Mouse (Mus musculus) T-helper 1 cell (primary cell): Measurements from ENCODE around the gene Gm10282.

Experiments
- in situ Hi-C: fragments of 300-600 bp; cut with MboI, MseI; formaldehyde crosslinking; loops from one replicate; pipeline ENCODE4 v1.15.1; 2025; ENCODE audit warnings: high pct_unique_total_duplicates

Gene Gm10282

DNA sequence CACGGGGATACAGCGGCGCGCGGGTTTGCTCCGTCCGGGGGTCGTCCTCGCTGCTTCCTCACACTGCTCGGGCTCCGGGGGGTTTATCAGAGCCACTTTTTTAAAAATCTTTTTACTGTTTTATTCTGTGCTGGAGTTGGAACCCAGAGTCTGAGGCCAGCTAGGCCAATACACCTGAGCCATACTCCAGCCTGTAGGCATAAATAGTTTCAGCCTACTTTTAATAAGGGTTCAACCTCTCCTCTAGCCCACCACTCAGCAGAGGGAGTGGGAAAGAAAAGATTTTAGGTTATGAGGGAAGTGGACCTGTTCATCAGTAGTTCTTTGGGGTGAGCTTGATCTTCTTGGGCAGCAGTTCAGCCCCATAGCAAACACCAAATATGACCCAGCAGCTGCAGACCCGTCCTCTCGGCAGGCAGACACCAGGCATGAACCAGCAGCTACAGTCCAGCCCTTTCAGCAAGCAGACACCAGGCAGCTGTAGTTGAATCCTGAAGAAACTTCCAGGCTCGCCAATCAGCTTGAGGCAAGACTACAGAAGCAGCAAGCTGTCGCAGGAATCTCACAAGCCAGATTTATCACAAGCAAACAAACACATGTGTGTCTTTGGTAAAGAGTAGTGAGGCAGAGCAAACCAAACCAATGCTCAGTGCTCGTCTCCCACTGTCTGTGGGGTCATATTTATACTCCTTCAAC lies at the start of gene Gm10282:
Gene Gm10282, minus strand, starts transcription at position 51 of the 696 bp plus-strand sequence.
- in situ Hi-C loops = no loop called here

DNA sequence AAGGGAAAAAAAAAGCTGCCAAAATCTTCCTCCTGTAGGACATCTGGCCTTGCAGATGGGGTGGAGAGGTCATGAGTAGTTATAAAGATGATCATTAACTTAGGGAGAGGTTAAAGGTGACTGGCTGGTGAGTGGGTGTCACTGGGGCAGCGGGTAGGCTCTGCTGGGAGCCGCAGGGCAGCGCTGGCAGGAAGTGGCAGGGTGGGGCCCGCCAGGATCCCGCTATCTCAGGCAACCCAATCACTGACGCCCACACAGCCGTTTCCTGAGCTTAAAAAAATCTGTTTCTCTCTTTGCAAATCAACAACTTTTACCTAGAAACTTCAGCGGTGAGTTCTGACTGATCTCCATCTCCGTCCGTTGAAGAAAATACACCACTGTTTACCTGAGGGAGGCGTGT lies 49.2 kb upstream of the Gm10282 start:
- in situ Hi-C loops = no loop called here

DNA sequence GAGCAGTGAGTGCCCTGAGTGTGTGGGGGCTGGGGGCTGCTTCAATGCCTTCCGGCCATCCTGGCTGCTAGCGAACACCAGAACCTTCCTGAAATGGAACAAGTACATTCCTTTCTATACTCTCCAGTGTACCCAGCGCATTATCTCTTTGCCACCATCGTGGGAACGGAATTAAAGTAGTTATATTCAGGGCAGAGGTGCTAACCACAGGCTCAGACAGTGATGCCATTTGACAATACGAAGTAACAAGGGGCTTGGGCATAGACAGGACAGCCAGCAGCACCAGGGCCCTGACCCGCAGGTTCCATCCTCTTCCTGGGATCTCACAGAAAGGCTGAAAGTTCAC lies 48.6 kb upstream of the Gm10282 start:
- in situ Hi-C loops = no loop called here

DNA sequence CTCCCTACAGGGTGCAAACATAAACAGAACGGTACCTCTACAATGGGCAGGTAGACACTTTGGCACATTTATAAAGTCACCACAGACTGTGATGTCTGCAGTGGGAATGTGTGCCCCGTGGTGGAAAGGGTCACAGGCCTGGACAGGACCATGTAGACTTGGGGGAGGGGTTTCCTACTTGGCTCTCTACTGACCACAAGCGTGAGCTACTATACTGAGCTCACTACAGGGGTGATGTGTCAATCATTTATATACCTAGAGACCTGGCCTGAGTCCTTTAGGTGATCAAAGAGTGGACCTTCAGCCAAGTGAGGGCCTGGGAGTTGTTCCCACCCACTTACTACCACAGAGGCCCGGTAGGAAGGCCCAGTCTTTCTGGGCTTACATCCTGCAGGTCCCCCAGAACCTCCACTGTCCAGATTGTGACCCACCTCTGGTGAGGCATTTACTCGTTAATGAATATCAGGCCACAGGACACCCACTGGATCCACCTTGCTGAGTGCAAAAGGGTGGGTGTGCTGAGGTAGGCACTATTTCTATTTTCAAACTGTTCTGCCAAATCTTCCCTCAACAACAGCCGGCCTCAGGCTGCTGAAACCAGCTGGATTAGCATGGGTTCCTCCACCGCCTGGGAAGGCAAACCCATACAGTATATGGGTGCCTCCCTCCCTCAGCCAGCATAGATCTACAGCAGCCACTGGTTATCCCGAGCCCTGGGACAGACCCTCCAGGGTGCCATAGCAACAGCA lies 48.1 kb upstream of the Gm10282 start:
- in situ Hi-C loops = no loop called here

DNA sequence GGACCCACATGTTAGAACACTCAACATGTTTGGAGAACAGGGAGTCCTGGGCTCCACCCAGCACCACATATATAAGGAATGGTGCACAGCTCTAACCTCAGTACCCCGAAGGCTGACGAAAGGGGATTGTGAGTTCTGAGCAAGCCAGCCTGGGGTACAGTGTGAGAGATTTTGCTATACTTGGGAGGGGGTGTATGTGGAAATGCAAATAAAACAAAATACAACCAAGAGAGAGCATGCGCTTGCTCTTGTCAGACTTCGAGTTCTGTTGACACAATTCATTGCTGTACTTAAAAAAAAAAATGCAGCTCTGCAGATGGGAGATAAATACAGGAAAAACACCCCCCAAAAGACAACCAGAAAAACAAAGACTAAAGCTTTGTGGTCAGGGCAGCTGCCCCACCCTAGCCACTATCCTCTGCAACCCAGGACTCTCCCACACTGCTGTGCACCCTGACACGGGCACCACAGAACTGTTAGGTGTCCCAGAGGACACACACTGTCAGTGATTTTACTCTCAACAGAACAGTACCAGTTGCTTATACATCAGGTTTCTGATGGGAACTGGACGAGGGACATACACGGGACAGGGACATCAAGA lies 46.4 kb upstream of the Gm10282 start:
- in situ Hi-C loops = no loop called here

DNA sequence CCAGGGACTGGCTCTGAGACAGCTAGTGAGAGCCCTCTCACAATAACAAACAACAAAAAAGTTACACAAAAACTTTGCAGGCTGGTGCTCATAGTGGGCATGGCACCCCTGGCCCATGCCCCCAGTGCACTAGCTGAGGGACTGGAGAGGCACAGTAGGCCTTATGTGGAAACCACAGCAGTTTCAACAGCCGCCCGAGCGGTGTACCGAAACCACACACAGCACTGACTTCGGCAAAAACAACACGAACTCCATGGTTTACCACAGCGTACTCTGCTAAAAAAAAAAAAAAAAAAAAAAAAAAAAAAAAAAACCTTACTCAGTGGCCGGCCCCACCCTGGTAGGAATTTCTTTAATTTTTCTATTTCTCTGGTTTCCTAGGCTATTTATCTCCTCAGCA lies 45.7 kb upstream of the Gm10282 start:
- in situ Hi-C loops = no loop called here

DNA sequence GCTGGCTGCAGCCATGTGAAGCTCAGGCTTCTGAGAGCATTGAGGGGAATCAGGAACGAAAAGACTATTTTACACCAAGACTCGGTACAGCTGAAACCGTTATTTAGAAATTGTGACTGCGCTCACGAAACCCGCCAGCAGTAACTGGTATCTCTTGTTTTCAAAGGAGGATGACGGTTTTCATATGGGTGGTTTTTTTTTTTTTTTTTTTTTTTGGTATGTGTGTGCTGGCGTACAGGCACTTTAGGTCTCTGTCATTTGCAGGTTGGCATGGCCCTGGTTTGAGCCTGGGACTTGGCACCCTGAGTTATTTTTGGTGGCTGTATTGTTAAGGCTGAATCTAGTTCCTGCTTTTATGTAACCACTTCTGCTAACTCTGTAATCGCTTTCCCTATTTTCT lies 44.8 kb upstream of the Gm10282 start:
- in situ Hi-C loops = no loop called here

DNA sequence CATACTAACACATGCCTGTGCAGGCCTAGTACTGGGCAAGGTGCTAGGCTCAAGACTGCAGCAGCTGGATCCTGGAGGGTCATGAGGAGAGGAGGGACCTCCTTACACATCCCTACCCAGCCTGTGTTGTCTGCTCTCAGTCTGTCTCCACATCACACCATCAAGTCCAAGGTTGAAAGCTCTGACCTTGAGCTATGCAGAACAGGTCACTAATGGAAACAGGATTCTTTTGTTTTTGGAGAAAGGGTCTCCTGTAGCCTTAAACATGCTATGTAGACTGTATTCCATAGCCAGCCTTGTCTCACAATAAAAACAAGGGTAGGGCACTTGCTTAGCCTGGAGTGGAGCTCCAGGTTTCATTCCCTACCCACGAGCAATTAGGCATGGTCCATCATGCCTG lies 43.9 kb upstream of the Gm10282 start:
- in situ Hi-C loops = no loop called here

DNA sequence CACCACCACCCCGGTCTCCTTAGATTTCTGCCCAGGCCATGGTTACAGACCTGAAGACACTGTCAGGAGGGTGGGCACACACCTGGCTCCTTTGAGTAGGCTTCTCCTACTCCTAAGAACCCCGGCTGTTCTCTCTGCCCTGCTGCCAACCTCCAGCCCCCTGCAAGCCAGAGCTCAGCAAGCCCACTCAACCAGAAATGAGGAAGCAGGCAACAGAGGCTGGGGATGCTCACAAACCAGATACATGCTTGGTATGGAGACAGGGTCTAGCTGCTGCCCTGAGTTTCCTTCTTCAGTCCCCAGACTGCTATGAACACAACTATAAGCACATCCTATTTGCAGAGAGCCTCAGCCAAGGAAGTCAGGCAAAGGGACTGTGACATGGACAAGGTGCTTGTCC lies 43.1 kb upstream of the Gm10282 start:
- in situ Hi-C loops = no loop called here

DNA sequence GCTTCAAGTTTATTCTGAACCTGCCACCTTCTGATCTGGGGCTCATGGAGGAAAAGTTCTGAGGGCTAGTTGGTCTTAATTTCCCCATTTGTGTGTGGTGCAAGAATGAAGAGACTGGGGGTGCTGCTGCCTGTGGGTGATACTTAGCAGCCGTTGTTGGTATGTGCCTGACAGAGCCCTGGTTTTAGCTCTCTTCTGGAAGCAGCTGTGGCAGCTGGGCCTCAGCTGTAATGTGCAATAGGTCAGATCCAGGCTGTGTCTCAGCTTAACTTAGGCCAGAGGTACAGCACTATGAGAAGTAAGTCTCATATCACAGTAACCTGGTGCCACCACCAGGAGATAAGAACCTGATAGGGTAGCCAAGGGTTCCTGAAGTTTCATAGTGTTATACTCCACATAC lies 42.5 kb upstream of the Gm10282 start:
- in situ Hi-C loops = no loop called here

DNA sequence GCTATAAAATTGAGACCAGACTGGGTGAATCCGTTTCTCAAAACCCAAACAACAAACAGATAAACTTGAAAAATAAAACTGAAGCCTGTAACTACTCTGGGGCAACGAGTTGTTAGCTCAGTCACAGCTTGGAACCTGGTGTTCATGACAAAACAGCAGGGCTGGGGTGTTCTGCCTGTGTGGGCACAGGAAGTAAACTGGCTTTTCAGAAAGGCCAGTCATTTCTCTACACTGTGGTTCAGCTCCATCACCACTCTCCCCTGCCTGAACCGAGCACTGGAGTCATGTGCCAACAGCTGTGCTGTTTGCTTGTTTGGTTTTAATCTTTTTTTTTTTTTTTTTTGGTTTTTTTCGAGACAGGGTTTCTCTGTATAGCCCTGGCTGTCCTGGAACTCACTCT lies 38.7 kb upstream of the Gm10282 start:
- in situ Hi-C loops = no loop called here

DNA sequence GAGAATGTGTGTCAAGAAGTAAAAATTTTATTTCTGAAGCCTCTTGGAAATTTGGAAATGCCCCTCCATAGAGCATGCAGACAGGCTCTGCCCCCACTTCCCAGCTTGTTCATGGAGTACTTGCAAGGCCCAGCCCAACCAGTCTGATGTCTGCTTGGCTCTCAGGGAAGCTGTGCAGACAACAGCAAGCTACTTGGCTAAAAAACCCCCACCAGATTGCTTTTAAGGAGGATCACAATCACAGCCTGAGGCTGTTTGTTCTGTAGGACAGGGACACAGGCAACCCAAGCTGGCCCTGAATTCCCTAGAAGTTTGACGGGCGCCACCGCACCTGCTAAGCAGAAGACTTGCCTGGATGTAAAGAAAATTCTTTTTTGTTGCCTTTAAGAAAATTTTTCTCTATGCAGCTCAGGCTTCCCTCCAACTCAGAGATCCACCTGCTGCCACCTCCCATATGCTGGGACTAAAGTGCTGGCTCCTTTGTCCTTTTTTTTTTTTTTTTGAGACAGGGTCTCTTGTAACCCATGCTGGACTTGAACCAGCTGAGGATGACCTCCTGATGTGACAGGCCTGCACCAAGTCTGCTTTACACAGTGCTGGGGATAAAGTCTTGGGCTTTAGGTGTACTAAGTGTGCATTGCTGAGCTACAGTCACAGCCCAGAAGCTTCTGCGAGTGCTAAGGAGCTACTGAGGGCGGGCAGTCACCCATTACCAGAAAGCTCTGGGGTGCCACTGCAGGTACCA lies 37.7 kb upstream of the Gm10282 start:
- in situ Hi-C loops = no loop called here

DNA sequence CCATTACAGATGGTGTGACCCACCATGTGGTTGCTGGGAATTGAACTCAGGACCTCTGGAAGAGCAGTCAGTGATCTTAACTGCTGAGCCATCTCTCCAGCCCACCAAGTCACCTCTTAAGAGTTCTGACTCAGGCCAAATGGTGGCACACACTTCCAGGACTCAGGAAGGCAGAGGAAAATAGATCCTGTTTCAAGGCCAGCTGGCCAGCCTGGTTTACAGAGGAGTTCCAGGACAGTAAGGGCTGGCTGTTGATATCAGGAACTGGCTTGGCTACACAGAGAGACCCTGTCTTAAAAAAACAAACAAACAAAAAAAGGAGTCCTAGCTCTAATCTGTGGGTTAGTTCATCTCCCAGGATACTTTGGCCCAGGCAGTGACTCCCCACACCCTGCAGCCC lies 32.0 kb upstream of the Gm10282 start:
- in situ Hi-C loops = no loop called here

DNA sequence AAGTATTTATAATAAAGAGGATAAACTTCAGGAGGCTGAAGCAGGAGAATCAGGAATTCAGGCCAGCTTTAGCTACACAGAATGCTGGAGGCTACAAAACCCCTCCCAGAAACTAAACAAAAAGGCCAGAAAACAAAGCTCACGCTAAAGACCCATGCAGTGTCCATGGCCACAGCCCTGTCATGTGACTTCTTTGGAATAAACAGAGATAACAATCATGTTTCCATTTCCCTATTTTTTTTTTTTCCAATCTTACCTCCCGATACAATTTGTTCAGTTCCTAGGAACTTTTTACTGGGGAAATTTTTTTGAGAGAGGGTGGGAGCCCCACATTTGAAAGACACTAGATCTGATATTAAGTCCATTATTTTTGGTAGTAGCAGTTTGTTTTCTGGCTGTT lies 31.2 kb upstream of the Gm10282 start:
- in situ Hi-C loops = no loop called here

DNA sequence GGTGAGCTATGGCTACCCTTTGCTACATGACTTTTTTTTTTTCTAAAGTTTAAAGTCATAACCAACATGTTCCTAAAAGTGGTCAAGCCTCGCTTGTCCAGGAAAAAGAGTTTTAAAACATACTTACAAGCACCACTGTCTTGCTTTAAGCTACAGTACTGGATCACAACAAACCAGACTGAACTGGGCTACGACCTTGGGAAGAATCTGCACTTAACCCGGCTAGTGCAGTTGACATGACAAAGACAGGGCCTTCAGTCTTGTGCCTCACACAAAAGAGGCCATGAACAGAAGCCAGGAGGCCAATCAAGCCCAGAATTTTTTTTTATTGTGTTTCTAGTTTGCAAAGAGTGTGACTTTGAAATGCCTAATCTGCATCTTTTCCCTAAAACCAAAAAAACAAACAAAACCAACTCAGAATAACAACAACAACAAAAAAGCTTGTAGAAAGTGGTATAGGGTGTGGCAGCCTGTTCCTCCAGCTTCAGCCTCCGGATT lies 29.1 kb upstream of the Gm10282 start:
- in situ Hi-C loops = no loop called here

DNA sequence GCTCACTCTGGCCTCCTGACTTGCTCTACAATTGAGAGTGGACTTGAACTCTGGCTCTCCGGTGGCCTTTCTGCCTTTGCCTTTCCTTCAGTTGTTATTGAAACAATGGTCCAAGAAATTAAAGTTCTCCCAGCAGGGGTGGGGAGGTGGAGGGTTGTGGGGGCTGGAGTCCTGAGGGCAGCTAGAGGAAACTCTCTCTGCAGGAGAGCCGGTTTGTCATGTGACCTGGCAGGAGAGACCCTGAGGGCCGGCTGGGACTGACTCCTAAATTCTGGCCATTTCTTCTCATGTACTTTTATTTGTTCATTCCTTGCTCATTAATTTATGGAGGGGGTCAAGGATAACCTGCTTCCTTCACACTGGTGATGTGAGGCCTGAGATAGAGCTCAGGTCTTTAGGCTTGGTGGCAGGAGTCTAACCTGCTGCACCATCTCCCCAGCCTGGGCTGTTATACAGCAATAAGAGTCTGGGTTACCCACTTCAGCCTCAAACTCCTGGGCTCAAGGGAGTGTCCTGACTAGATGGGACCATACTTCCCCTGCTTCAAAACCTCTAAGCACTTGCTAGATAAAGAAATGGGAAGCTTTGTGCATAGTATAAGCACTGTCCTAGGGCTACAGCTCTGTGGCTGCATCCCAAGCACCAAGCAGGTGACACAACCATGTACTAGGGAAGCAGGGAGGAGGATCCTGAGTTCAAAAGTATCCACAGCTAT lies 28.5 kb upstream of the Gm10282 start:
- in situ Hi-C loops = no loop called here

DNA sequence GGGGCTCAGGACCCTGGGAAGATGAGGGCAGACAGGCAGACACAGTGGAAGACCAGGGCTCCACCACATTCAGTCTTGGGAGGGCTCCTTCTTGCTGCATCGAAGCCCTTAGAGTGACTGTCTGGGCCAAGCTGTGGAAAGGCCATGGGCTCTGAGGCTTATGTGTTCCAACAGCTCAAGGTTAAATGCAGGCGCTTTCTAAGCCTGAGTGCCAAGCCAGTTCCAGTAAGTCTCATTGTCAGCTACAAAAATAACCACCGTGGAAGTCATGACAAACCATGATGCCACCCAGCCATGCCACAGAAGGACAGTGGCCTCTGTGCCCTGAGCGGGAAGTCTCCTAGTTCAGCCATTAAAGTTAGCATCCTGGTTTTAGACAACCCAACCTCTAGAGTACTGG lies 26.6 kb upstream of the Gm10282 start:
- in situ Hi-C loops = no loop called here

DNA sequence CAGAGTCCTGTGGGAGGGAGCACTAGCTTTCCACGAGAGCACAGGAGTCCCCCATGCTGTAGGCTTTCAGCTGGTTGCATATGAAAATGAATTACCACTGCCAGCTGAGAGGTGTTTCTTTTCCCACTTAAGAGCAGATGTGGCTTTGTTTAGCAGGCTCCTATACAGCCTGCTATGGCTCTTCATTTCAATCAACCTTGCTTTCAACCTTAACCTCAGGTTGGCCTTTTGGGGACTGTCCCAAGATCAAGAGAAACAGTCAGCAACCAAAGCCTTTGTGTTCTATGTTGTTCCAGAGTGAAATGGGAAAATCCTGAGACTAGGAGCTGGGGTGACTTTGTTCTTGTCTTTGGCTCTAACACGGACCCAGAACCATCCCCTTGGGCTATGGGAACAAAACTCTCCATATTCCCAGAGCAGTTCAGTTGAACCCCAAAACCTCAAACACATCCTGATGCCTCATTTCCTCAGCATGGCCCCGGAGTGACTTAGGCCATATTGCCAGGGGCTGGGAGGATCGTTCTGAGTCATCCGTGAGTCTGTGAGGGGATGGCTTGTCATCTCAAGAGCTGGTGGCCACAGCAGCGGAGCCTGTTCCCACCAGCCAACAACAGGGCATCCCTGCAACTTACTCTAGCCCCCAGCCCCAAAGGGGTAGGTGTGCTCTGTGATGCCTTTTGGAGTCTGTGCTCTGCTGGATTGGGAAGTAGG lies 25.9 kb upstream of the Gm10282 start:
- in situ Hi-C loops = no loop called here

DNA sequence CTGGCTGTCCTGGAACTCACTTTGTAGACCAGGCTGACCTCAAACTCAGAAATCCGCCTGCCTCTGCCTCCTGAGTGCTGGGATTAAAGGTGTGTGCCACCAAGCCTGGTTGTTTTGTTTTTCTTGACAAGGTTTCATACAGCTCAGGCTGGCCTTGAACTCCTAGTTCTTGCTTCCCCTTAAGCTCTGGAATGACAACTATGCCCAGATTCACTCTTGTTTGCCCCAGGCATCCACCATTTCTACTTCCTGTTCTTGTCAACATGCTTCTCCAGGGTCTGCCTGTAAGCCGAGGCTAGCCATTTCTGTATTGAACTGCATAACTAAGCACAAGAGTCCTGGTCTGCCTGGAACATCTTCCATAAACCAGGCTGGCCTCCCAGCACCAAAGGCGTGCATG lies 24.1 kb upstream of the Gm10282 start:
- in situ Hi-C loops = loop anchor here (10.0 kb wide), 1 partner anchor 316 kb away; the partner anchor contains the start of gene Nwd1

DNA sequence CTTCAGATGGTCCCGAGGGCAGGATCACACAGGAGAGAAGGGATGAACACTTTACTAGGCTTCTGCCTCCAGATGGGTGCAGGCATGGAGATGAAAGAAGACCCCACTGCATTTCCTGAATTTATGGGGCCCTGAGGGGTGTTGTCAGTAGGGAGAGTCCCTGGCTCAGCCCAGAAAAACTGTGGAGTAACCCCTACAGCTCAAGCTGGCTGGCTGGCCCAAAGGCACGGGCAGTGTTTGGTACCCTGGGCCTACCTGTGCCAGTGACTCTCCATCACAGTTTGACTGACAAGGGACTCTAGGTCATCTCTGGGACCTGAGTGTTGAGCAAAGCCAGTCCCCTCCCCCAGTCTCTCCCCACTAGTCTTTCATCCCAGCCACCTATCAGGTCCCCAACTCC lies 19.6 kb upstream of the Gm10282 start:
- in situ Hi-C loops = loop anchor here (10.0 kb wide), 1 partner anchor 320 kb away; the partner anchor contains the start of gene Nwd1
